Mouse (Mus musculus): ENCODE measurements around the gene Mgat3. TPM values are rescaled to one million over a fixed set of nuclear protein-coding genes. Genes with fewer than 3 reads are reported as not detected.
A peak's percentile ranks its signal among the peaks of the same experiment; 100 is the strongest.

Mgat3 gene
- polyA plus RNA-seq, 1 experiment from 2014 or later, result 10.5 TPM

GRCm38 (mm10) chr15:80257602-80258239 is 84.2 kb downstream of the Mgat3 start:
- DNase-seq (ENCODE audit: low spot score), result peak; percentile 57
- H3K36me3 ChIP-seq (ENCODE audit: control insufficient read depth, insufficient read depth, low read length), result peaks cover 48% of the 10 kb centered on the region

GRCm38 (mm10) chr15:80258240-80259170 is 85.0 kb downstream of the Mgat3 start:
- no peak for ATAC-seq (replicated peaks; ENCODE audit: low FRiP score, low TSS enrichment, low read depth)
- no peak overlapping the region for H3K4me3 ChIP-seq (ENCODE audit: low read depth, low read length)

More at GRCm38 (mm10) chr15:80257602-80258239, 84.2 kb downstream of the Mgat3 start:
- H3K27ac ChIP-seq (ENCODE audit: low read depth), result peak overlapping the region; percentile 99
- H3K9ac ChIP-seq (ENCODE audit: low read length), result peak overlapping the region; percentile 100; the same call in 1 of the 2 replicates
- peaks cover 27% of the 10 kb centered on the region for H3K4me1 ChIP-seq (replicated peaks; ENCODE audit: control insufficient read depth, insufficient read depth, low read length)
- H3K4me2 ChIP-seq (ENCODE audit: low read length), result peak overlapping the region; percentile 97
- H3K4me3 ChIP-seq (ENCODE audit: low read depth, low read length), result peak overlapping the region; percentile 100
- no peak for ATAC-seq (replicated peaks; ENCODE audit: low FRiP score, low TSS enrichment, low read depth)
- H3K27me3 ChIP-seq (replicated peaks; ENCODE audit: control insufficient read depth, insufficient read depth, low read length), result no peaks in the 10 kb centered on the region
- WGBS, result 26% methylated on average over 4 of the region's 4 CpGs
- H3K9me3 ChIP-seq (ENCODE audit: control insufficient read depth, low read length), result no peaks in the 10 kb centered on the region

GRCm38 (mm10) chr15:80259406-80260045 is 86.0 kb downstream of the Mgat3 start:
- H3K27me3 ChIP-seq (replicated peaks; ENCODE audit: control insufficient read depth, insufficient read depth, low read length), result no peaks in the 10 kb centered on the region
- no peaks in the 10 kb centered on the region for H3K9me3 ChIP-seq (ENCODE audit: control insufficient read depth, low read length)
- DNase-seq (ENCODE audit: low spot score) (no peak), ATAC-seq (replicated peaks; ENCODE audit: low FRiP score, low TSS enrichment, low read depth) (no peak)
- no peak overlapping the region for H3K4me3 ChIP-seq (ENCODE audit: low read depth, low read length)
- H3K36me3 ChIP-seq (ENCODE audit: control insufficient read depth, insufficient read depth, low read length), result peaks cover 48% of the 10 kb centered on the region
- WGBS, result 74% methylated on average over 8 of the region's 8 CpGs
- H3K9ac ChIP-seq (ENCODE audit: low read length), result no peak overlapping the region
- no peak overlapping the region for H3K4me2 ChIP-seq (ENCODE audit: low read length)
- no peak overlapping the region for H3K27ac ChIP-seq (ENCODE audit: low read depth)
- H3K4me1 ChIP-seq (replicated peaks; ENCODE audit: control insufficient read depth, insufficient read depth, low read length), result peaks cover 23% of the 10 kb centered on the region

More at GRCm38 (mm10) chr15:80258240-80259170, 85.0 kb downstream of the Mgat3 start:
- Histone ChIP-seq H3K9me3 (ENCODE audit: control insufficient read depth, low read length) (no peaks in the 10 kb centered on the region), H3K27me3 (replicated peaks; ENCODE audit: control insufficient read depth, insufficient read depth, low read length) (no peaks in the 10 kb centered on the region), H3K27ac (ENCODE audit: low read depth) (peak overlapping the region; percentile 99), H3K9ac (ENCODE audit: low read length) (no peak overlapping the region), H3K4me1 (replicated peaks; ENCODE audit: control insufficient read depth, insufficient read depth, low read length) (peaks cover 31% of the 10 kb centered on the region), H3K4me2 (ENCODE audit: low read length) (no peak overlapping the region), H3K36me3 (ENCODE audit: control insufficient read depth, insufficient read depth, low read length) (peaks cover 48% of the 10 kb centered on the region)
- 48% methylated on average over 11 of the region's 11 CpGs for WGBS
- DNase-seq (ENCODE audit: low spot score), result peak; percentile 56

GRCm38 (mm10) chr15:80260677-80261076 is 87.2 kb downstream of the Mgat3 start:
- Histone ChIP-seq H3K27ac (ENCODE audit: low read depth) (no peak overlapping the region), H3K4me2 (ENCODE audit: low read length) (no peak overlapping the region), H3K4me1 (replicated peaks; ENCODE audit: control insufficient read depth, insufficient read depth, low read length) (peaks cover 23% of the 10 kb centered on the region), H3K9ac (ENCODE audit: low read length) (no peak overlapping the region), H3K9me3 (ENCODE audit: control insufficient read depth, low read length) (no peaks in the 10 kb centered on the region), H3K4me3 (ENCODE audit: low read depth, low read length) (no peak overlapping the region), H3K27me3 (replicated peaks; ENCODE audit: control insufficient read depth, insufficient read depth, low read length) (no peaks in the 10 kb centered on the region), H3K36me3 (ENCODE audit: control insufficient read depth, insufficient read depth, low read length) (peaks cover 48% of the 10 kb centered on the region)
- WGBS, result 8% methylated on average over 3 of the region's 3 CpGs
- ATAC-seq (replicated peaks; ENCODE audit: low FRiP score, low TSS enrichment, low read depth) (no peak), DNase-seq (ENCODE audit: low spot score) (peak; percentile 96)

GRCm38 (mm10) chr15:80261100-80261499 is 87.6 kb downstream of the Mgat3 start:
- Histone ChIP-seq H3K4me1 (replicated peaks; ENCODE audit: control insufficient read depth, insufficient read depth, low read length) (peaks cover 23% of the 10 kb centered on the region), H3K36me3 (ENCODE audit: control insufficient read depth, insufficient read depth, low read length) (peaks cover 46% of the 10 kb centered on the region), H3K27ac (ENCODE audit: low read depth) (no peak overlapping the region), H3K4me2 (ENCODE audit: low read length) (no peak overlapping the region), H3K27me3 (replicated peaks; ENCODE audit: control insufficient read depth, insufficient read depth, low read length) (no peaks in the 10 kb centered on the region), H3K9ac (ENCODE audit: low read length) (no peak overlapping the region), H3K9me3 (ENCODE audit: control insufficient read depth, low read length) (no peaks in the 10 kb centered on the region), H3K4me3 (ENCODE audit: low read depth, low read length) (no peak overlapping the region)
- no peak for ATAC-seq (replicated peaks; ENCODE audit: low FRiP score, low TSS enrichment, low read depth)
- WGBS, result 75% methylated on average over 7 of the region's 7 CpGs
- no peak for DNase-seq (ENCODE audit: low spot score)

- Histone ChIP-seq H3K27ac (ENCODE audit: low read depth) (peak within 1 kb of the TSS; percentile 40; the same call in 1 of the 2 replicates), H3K36me3 (ENCODE audit: control insufficient read depth, insufficient read depth, low read length) (peaks cover 20% of the 10 kb centered on the region; the same call in 1 of the 2 replicates), H3K4me2 (ENCODE audit: low read length) (peak within 1 kb of the TSS; percentile 91), H3K9ac (ENCODE audit: low read length) (peak within 1 kb of the TSS; percentile 78), H3K4me1 (replicated peaks; ENCODE audit: control insufficient read depth, insufficient read depth, low read length) (peaks cover 8% of the 10 kb centered on the region), H3K27me3 (replicated peaks; ENCODE audit: control insufficient read depth, insufficient read depth, low read length) (no peaks in the 10 kb centered on the region), H3K9me3 (ENCODE audit: control insufficient read depth, low read length) (no peaks in the 10 kb centered on the region), H3K4me3 (ENCODE audit: low read depth, low read length) (peak within 1 kb of the TSS; percentile 91)
- 1% methylated on average over 66 of the region's 66 CpGs for WGBS
- DNase-seq (ENCODE audit: low spot score), result peak; percentile 95
- ATAC-seq (replicated peaks; ENCODE audit: low FRiP score, low TSS enrichment, low read depth), result peak; percentile 88
Measured at GRCm38 (mm10) chr15:80263610-80264575, 90.4 kb downstream of the Mgat3 start, which contains the start of gene Rps19bp1. Rps19bp1 (minus strand) TSS chr15:80264315.

Data from intestine, embryonic 14.5 days (tissue).